In genomic region chr13:51903324-51903939, GRCm38 (mm10) we compare ENCODE assay signal across 8 mouse cellular contexts. TPM values are rescaled to one million over a fixed set of nuclear protein-coding genes. Genes with fewer than 3 reads are reported as not detected.
DNase-seq lines count a peak whose midpoint lies in the region; ATAC-seq and TF ChIP-seq lines count a peak whose summit lies in the region.

No protein-coding gene starts in this region.

- no peak for TF ChIP-seq CTCF in lung, embryonic 14.5 days (IDR thresholded peaks at IDR 0.05; ENCODE audit: low read depth)

- H3K4me2 ChIP-seq in lung, embryonic 14.5 days, result peak overlapping the region; percentile 52
- no peak overlapping the region for H3K4me2 ChIP-seq in forebrain, embryonic 16.5 days (ENCODE audit: low read length)
- H3K4me2 ChIP-seq in neural tube, embryonic 12.5 days (replicated peaks), result 0 out of 2 replicates have a peak overlapping the region, but pooled peaks have one; percentile 48

- H3K9ac ChIP-seq in lung, embryonic 14.5 days, result no peak overlapping the region
- no peak overlapping the region for H3K9ac ChIP-seq in forebrain, embryonic 16.5 days (replicated peaks; ENCODE audit: low read depth, low read length)
- H3K9ac ChIP-seq in neural tube, embryonic 12.5 days, result no peak overlapping the region

- no peak overlapping the region for H3K4me3 ChIP-seq in lung, embryonic 14.5 days (ENCODE audit: low read depth, low read length)
- H3K4me3 ChIP-seq in forebrain, embryonic 16.5 days (replicated peaks; ENCODE audit: low read length), result no peak overlapping the region
- peak overlapping the region; percentile 31 for H3K4me3 ChIP-seq in limb, embryonic 10.5 days
- H3K4me3 ChIP-seq in neural tube, embryonic 12.5 days, result no peak overlapping the region

- H3K9me3 ChIP-seq in lung, embryonic 14.5 days (ENCODE audit: low read depth, low read length), result no peaks in the 10 kb centered on the region
- H3K9me3 ChIP-seq in forebrain, embryonic 16.5 days (ENCODE audit: control insufficient read depth, low read length), result no peaks in the 10 kb centered on the region
- H3K9me3 ChIP-seq in limb, embryonic 10.5 days (replicated peaks), result no peaks in the 10 kb centered on the region
- no peaks in the 10 kb centered on the region for H3K9me3 ChIP-seq in neural tube, embryonic 12.5 days

- 30% methylated on average over 11 of the region's 11 CpGs for WGBS in lung, embryonic 14.5 days
- WGBS in forebrain, embryonic 16.5 days, result 42% methylated on average over 9 of the region's 11 CpGs
- WGBS in limb, embryonic 10.5 days, result 47% methylated on average over 11 of the region's 11 CpGs
- WGBS in neural tube, embryonic 12.5 days, result 50% methylated on average over 11 of the region's 11 CpGs

- ATAC-seq in lung, embryonic 14.5 days (ENCODE audit: insufficient read depth), result peak; percentile 89
- peak; percentile 68 for ATAC-seq in forebrain, embryonic 16.5 days
- peak; percentile 80 for ATAC-seq in neural tube, embryonic 12.5 days (ENCODE audit: low FRiP score, low read depth)
- no peak for ATAC-seq in megakaryocyte-erythroid progenitor cell, adult 5-6 weeks (replicated peaks; ENCODE audit: low FRiP score, low TSS enrichment, poor library complexity, severe bottlenecking)
- no peak for ATAC-seq in CD4-positive, CD25-positive, alpha-beta regulatory T cell, adult 4 months

- peaks cover 17% of the 10 kb centered on the region for H3K4me1 ChIP-seq in lung, embryonic 14.5 days (ENCODE audit: insufficient read depth)
- peaks cover 16% of the 10 kb centered on the region for H3K4me1 ChIP-seq in forebrain, embryonic 16.5 days (replicated peaks; ENCODE audit: control insufficient read depth, insufficient read depth, low read length)
- H3K4me1 ChIP-seq in limb, embryonic 10.5 days, result peaks cover 46% of the 10 kb centered on the region
- H3K4me1 ChIP-seq in neural tube, embryonic 12.5 days, result peaks cover 16% of the 10 kb centered on the region

- H3K36me3 ChIP-seq in lung, embryonic 14.5 days (ENCODE audit: insufficient read depth), result no peaks in the 10 kb centered on the region
- H3K36me3 ChIP-seq in forebrain, embryonic 16.5 days (ENCODE audit: control insufficient read depth, insufficient read depth), result no peaks in the 10 kb centered on the region
- H3K36me3 ChIP-seq in limb, embryonic 10.5 days, result no peaks in the 10 kb centered on the region
- no peaks in the 10 kb centered on the region for H3K36me3 ChIP-seq in neural tube, embryonic 12.5 days

- peak overlapping the region; percentile 80 for H3K27ac ChIP-seq in lung, embryonic 14.5 days (ENCODE audit: low read depth)
- H3K27ac ChIP-seq in forebrain, embryonic 16.5 days (ENCODE audit: low read length), result no peak overlapping the region; the same call in 1 of the 2 replicates
- peak overlapping the region; percentile 85 for H3K27ac ChIP-seq in limb, embryonic 10.5 days
- H3K27ac ChIP-seq in neural tube, embryonic 12.5 days, result peak overlapping the region; percentile 62; the same call in 1 of the 2 replicates

- DNase-seq in lung, embryonic 14.5 days, result peak; percentile 85
- DNase-seq in lung, postnatal 36 days, result no peak
- peak; percentile 65 for DNase-seq in limb, embryonic 10.5 days (ENCODE audit: low spot score)
- DNase-seq in yolk sac, embryonic 10.5 days (ENCODE audit: low spot score), result no peak

- no peaks in the 10 kb centered on the region for H3K27me3 ChIP-seq in lung, embryonic 14.5 days (ENCODE audit: insufficient read depth, low read length)
- H3K27me3 ChIP-seq in forebrain, embryonic 16.5 days (replicated peaks; ENCODE audit: control insufficient read depth, insufficient read depth, low read length), result no peaks in the 10 kb centered on the region
- H3K27me3 ChIP-seq in limb, embryonic 10.5 days (ENCODE audit: low read depth, poor library complexity, severe bottlenecking), result no peaks in the 10 kb centered on the region
- 0 out of 2 replicates have a peak, but pooled peaks cover 2% of the 10 kb centered on the region for H3K27me3 ChIP-seq in neural tube, embryonic 12.5 days (replicated peaks)

RNA-seq across cellular contexts. Expression of gene Gadd45g, which starts 57.0 kb away (rescaled TPM):
- polyA plus RNA-seq in lung, embryonic 14.5 days (2014; fragmentation: Nextera tagmentation; extraction: Ambion mirVana), result 26.1 and 27.2 TPM in 2 replicates
- polyA plus RNA-seq in forebrain, embryonic 16.5 days (2015; fragmentation: Nextera tagmentation; extraction: Ambion mirVana), result 119 and 122 TPM in 2 replicates
- polyA plus RNA-seq in limb, embryonic 10.5 days (2016; fragmentation: Nextera tagmentation; extraction: Ambion mirVana), result 14.3 and 18.6 TPM in 2 replicates
- 237 and 261 TPM in 2 replicates for polyA plus RNA-seq in neural tube, embryonic 12.5 days (2016; fragmentation: Nextera tagmentation; extraction: Ambion mirVana)
- 3.4 and 6.4 TPM in 2 replicates for total RNA-seq in megakaryocyte-erythroid progenitor cell, adult 5-6 weeks (2014; fragmentation: Nextera tagmentation)
- total RNA-seq in megakaryocyte-erythroid progenitor cell, adult 5-6 weeks (2017), result 11.5 and 12.9 TPM in 2 replicates
- polyA plus RNA-seq in CD4-positive, CD25-positive, alpha-beta regulatory T cell, adult 4 months (2017; shearing (Covaris generic)), result 10 to 100 TPM; 13.0 to 18.1 TPM

Comparison
In these comparisons a context has a peak if more than half of its experiments do, and no peak if none do; other contexts are left out.
1. DNase-seq: peak in lung, embryonic 14.5 days (single experiment) and limb, embryonic 10.5 days (single experiment); none in lung, postnatal 36 days (single experiment) and yolk sac, embryonic 10.5 days (single experiment).
2. ATAC-seq: peak in lung, embryonic 14.5 days (single experiment), forebrain, embryonic 16.5 days (single experiment) and neural tube, embryonic 12.5 days (single experiment); none in megakaryocyte-erythroid progenitor cell, adult 5-6 weeks (single experiment) and CD4-positive, CD25-positive, alpha-beta regulatory T cell, adult 4 months (single experiment).